Comparison of ENCODE assay signal across 9 mouse cellular contexts in genomic region chr5:4834819-4835480, GRCm38 (mm10).
DNase-seq lines count a peak whose midpoint lies in the region; ATAC-seq lines count a peak whose summit lies in the region.
"Had no signal": no experiment of that assay in that cellular context is flagged by ENCODE, and none has a peak within 500 bp of the region (broad histone marks: within the 10 kb centered on the region; RNA-seq: fewer than 3 reads in every experiment).

No protein-coding gene starts in this region.

- 9% methylated on average over 13 of the region's 13 CpGs for WGBS in hindbrain, embryonic 11.5 days
- 19% methylated on average over 13 of the region's 13 CpGs for WGBS in limb, embryonic 15.5 days

- H3K4me3 ChIP-seq in hindbrain, embryonic 11.5 days (ENCODE audit: low read depth, low read length): no peak overlapping the region
- H3K4me3 ChIP-seq in limb, embryonic 15.5 days: no peak overlapping the region

- no peaks in the 10 kb centered on the region; the same call in 1 of the 2 replicates for H3K4me1 ChIP-seq in hindbrain, embryonic 11.5 days (replicated peaks; ENCODE audit: control insufficient read depth, insufficient read depth, low read length)
- peaks cover 6% of the 10 kb centered on the region for H3K4me1 ChIP-seq in limb, embryonic 15.5 days

- ATAC-seq in hindbrain, embryonic 11.5 days (ENCODE audit: low FRiP score): peak; percentile 88
- no peak for ATAC-seq in limb, embryonic 15.5 days (ENCODE audit: insufficient number of reproducible peaks, low FRiP score, low TSS enrichment, low read depth)

- H3K27ac ChIP-seq in hindbrain, embryonic 11.5 days (ENCODE audit: low read depth, low read length): peak overlapping the region; percentile 37
- H3K27ac ChIP-seq in limb, embryonic 15.5 days: peak overlapping the region; percentile 33; the same call in 1 of the 2 replicates

- peak; percentile 11 for DNase-seq in kidney, adult 18-20 months
- no peak for DNase-seq in kidney, adult 11 months
- DNase-seq in hindbrain, embryonic 11.5 days (ENCODE audit: low spot score): peak; percentile 78
- peak; percentile 17 for DNase-seq in skeletal muscle tissue, adult 2 months (ENCODE audit: low read depth, low spot score)
- no peak for DNase-seq in thymus, postnatal 10 days (ENCODE audit: low spot score in 2 of 2)
- no peak for DNase-seq in urinary bladder, postnatal 10 days (ENCODE audit: low spot score)
- no peak for DNase-seq in adrenal gland, postnatal 25 days

- H3K9me3 ChIP-seq in hindbrain, embryonic 11.5 days (ENCODE audit: control insufficient read depth, low read length): no peaks in the 10 kb centered on the region
- no peaks in the 10 kb centered on the region for H3K9me3 ChIP-seq in limb, embryonic 15.5 days

- peaks cover 3% of the 10 kb centered on the region; the same call in 1 of the 2 replicates for H3K27me3 ChIP-seq in hindbrain, embryonic 11.5 days (ENCODE audit: control insufficient read depth, insufficient read depth, low read length)
- no peaks in the 10 kb centered on the region for H3K27me3 ChIP-seq in limb, embryonic 15.5 days
- H3K27me3 ChIP-seq: CH12.LX had no signal

- H3K4me2 ChIP-seq in hindbrain, embryonic 11.5 days (replicated peaks; ENCODE audit: low read depth, low read length): no peak overlapping the region
- H3K4me2 ChIP-seq in limb, embryonic 15.5 days: no peak overlapping the region

- H3K36me3 ChIP-seq in hindbrain, embryonic 11.5 days (ENCODE audit: control insufficient read depth, insufficient read depth, low read length): no peaks in the 10 kb centered on the region
- H3K36me3 ChIP-seq in limb, embryonic 15.5 days: no peaks in the 10 kb centered on the region

- no peak overlapping the region for H3K9ac ChIP-seq in hindbrain, embryonic 11.5 days (ENCODE audit: low read depth, low read length)
- H3K9ac ChIP-seq in limb, embryonic 15.5 days: no peak overlapping the region

Comparison
In these comparisons a context has a peak if more than half of its experiments do, and no peak if none do; other contexts are left out.
1. DNase-seq: peak in kidney, adult 18-20 months (single experiment), hindbrain, embryonic 11.5 days (single experiment) and skeletal muscle tissue, adult 2 months (single experiment); none in kidney, adult 11 months (single experiment), thymus, postnatal 10 days (0 of 2), urinary bladder, postnatal 10 days (single experiment) and adrenal gland, postnatal 25 days (single experiment).